Mouse (Mus musculus): ENCODE results near the gene Mcat.

- TF ChIP-seq CTCF (IDR thresholded peaks at IDR 0.05; ENCODE audit: borderline replicate concordance, insufficient read depth, low read depth, low read length) (no peak), POLR2A (IDR thresholded peaks at IDR 0.05; ENCODE audit: borderline replicate concordance, insufficient read depth, low read length) (no peak)
Observed at GRCm38 (mm10) chr15:83531961-83532469, 31.6 kb downstream of the Mcat start.
